Mouse (Mus musculus): ENCODE measurements around the gene Gpr174.

DNA sequence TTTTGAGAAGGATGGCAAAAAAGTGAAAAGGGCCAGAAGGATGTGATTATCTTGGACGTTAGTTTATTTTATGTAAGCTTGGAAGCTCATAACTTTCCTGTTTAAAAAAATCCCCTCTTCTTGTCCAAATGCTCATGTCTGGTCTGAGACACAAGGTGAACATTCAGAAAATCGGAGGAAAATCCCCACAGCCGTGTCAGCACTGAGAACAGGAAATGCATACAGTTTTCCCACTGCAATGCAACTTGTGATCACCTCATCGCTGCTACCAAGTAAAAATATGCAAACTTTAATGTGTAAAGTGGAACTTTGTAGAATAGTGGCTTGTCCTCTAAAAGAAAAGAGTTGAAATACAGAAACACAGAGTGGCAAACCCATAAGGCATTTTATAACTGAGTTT lies 28.5 kb downstream of the Gpr174 start:
- TF ChIP-seq CTCF (IDR thresholded peaks at IDR 0.05; ENCODE audit: extremely low read depth, insufficient read length, insufficient replicate concordance, low read depth, low read length): no peak
- no peak for TF ChIP-seq POLR2A (IDR thresholded peaks at IDR 0.05; ENCODE audit: low read depth, low read length)
